Mouse (Mus musculus): Measurements from ENCODE around the gene Gpi1.
"Not testable (repeated sequence)": the region's sequence is repeated elsewhere in the genome, so short reads cannot be mapped to it uniquely, and the experiment has no call there.

Gpi1 gene

DNA sequence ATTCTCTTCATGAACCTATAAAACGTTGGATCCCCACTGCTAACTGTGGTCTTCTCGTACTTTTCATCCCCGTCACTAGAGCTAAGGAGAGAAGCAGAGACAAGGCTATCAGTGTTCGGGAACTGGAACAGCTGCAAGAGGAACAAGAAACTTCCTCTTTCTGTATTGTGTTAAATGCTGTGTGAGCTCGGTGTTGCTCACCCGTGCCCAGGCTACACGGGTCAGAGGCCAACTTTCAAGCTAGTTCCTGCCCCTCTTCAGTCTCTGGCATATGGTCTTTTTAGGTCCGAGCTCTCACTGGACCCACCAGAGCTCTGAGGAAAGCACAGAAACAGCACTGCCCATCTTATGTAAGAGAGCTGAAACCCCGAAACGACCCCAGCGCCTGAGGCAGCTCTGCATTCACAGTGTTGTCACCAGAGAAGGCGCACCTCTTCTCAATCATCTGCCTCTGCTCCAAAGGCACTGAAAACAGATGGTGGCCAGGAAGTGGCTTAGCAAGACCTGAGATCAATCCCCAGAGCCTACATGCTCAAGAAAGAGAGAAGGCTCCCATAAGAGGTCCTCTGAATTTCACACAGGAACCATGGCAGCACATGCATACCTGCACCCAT is 40.7 kb downstream of the Gpi1 start:
- no peak for DNase-seq (ENCODE audit: low read depth, low spot score)

- DNase-seq (ENCODE audit: low read depth, low spot score) = no peak
Observed at GRCm38 (mm10) chr7:34183794-34184193, 46.3 kb downstream of the Gpi1 start.

- no peak for DNase-seq (ENCODE audit: low read depth, low spot score)
Observed at GRCm38 (mm10) chr7:34183356-34183755, 46.8 kb downstream of the Gpi1 start.

GRCm38 (mm10) chr7:34176241-34176640 is 53.9 kb downstream of the Gpi1 start:
- DNase-seq (ENCODE audit: low read depth, low spot score) = not testable (repeated sequence)

DNA sequence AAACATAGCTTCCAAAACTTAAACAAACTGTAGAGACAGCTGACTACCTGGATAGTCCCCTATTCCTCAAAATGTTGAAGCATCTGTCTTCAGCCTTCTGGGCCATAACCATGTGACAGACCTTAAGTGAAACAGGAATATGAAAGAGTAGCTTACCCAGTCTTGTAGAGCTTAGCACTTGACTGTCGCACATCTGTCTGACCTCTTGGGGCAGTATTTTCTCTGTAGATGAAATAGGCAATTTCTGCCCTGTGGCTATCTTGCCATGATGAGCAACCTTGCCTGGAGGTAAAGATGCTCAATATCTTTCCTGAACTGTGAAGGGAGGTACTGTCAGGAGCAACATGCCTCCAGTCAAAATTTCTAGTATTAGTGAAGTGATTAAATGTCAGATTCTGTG is 57.9 kb downstream of the Gpi1 start:
- no peak for DNase-seq (ENCODE audit: low read depth, low spot score)

DNA sequence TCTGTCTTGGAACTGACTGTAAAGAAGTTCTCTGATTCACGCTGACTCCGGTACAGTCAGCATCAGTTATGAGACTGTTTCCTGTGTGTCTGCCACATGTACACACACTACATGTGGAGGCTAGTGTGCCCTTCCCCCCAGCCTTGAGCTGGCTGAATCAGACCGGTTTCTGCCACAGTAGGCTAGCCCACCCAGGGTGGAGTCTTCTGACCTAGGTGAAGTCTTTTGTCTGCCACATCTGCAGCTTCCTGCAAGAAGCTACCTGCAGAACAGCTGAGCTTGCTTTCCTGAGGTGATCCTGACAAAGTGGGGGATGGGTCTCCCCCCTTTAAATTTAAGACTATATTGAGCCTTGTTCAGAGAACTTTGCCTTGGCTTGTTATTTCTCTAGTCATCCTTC is 60.7 kb downstream of the Gpi1 start, which contains the start of gene Uba2:
TSS of gene Uba2 (minus strand) at position 146 of the 400 bp plus-strand sequence.
- no peak for DNase-seq (ENCODE audit: low read depth, low spot score)

- DNase-seq (ENCODE audit: low read depth, low spot score) = peak; percentile 90
Observed at GRCm38 (mm10) chr7:34168470-34169251, 61.5 kb downstream of the Gpi1 start.

DNA sequence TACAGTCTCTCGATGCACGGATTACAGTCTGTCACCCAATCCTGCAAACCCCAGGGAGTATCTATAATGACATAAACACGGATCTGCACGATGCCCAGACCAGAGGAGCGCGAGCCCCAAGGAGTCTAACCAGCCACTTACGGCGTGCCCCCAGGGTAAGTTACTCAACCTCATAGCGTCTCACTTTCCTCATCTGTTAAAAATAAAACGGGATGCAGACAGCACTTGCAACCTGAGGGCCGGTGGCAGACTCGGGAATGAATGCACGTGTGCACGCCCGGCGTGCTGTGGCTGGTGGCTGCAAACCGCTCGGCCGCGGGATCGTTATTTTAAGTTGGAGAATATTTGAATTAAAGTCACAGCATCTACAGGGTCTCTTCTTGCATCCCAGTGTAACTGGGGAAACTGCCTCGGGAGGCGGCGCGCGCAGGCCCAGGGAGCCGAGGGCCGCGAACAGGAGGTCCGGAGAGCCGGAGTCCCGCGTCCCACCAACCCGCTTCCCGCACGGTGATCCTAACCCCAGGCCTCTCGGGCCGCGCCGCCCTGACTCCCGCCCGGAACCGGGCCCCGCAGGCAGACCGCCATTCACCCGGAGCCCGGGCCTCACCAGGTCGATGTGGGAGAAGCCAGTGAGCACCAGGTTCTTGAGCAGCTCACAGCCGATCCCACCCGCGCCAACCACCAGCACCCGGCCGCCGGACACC is 62.2 kb downstream of the Gpi1 start:
- DNase-seq (ENCODE audit: low read depth, low spot score) = no peak

DNA sequence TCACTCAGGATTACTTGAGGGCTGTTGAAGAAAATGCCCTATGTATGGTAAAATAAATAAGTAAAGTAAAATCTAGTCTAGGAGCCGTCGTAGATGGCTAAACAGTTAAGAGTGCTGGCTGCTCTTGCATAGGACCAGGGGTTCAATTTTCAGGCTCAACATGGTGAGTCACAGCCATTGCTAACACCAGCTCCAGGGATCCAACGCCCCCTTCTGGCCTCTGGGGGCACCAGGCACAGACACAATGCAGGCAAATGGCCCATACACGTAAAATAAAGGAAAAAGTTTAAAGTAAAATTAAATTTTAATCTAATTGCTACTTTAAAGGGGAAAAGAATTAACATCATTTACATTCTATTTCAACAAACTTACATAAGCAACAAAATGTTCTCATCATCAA is 63.3 kb downstream of the Gpi1 start:
- peak; percentile 39 for DNase-seq (ENCODE audit: low read depth, low spot score)

- DNase-seq (ENCODE audit: low read depth, low spot score) = no peak
Observed at GRCm38 (mm10) chr7:34165999-34166398, 64.1 kb downstream of the Gpi1 start.

GRCm38 (mm10) chr7:34164671-34165070 is 65.5 kb downstream of the Gpi1 start:
- DNase-seq (ENCODE audit: low read depth, low spot score) = no peak

DNA sequence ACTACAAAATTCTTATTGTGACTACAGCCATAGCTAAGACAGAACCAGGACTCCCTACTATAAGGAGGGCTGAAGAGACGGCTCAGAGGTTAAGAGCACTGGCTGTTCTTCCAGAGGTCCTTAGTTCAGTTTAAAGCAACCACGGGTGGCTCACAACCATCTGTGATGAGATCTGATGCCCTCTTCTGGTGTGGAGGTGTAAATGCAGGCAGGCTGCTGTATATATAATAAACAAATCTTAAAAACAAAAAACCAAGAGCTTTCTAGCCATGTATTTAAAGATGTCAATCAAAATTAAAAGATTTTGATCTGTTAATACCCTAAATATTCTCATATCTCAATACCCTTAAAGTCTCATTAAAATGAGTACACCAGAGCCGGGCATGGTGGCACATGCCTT is 71.0 kb downstream of the Gpi1 start:
- DNase-seq (ENCODE audit: low read depth, low spot score) = no peak

DNA sequence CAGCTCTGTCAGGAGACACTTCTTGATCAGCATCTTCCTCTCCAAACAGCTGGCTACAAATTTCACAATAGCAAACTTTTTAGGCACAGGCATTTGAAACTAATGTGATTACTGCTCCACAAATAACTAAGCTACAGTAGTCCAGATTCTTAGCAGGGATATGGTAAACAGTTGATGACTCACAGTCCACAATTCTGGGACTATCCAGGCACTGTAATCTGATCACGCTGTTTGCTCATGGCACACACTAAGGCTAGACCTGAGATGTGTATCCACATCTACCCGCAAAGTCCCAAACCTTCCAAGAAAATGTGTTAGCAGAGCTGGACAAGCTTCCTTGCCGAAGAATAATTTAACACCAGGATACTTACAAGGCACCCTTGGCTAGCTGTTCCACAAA is 72.1 kb downstream of the Gpi1 start:
- no peak for DNase-seq (ENCODE audit: low read depth, low spot score)

All from CD4-positive helper T cell, adult 2 months (primary cell).